Mouse (Mus musculus) heart, adult 2 months (tissue): ENCODE results near the gene 4632433K11Rik.

Experiments used
- CTCF ChIP-seq: fragments of 200-600 bp; IDR thresholded peaks from 2 replicates; pipeline ENCODE4 v1.8.1; 2022; ENCODE audit warnings: antibody characterized with exemption, mild to moderate bottlenecking, moderate library complexity
- EP300 ChIP-seq: fragments of 200-500 bp; IDR thresholded peaks from 2 replicates; pipeline ENCODE4 v1.6.1; 2011; ENCODE audit warnings: low read depth, low read length, control low read depth; ENCODE audit not compliant: insufficient read depth
- POLR2A ChIP-seq: fragments of 200-500 bp; IDR thresholded peaks from 2 replicates; pipeline ENCODE4 v1.6.1; 2011; ENCODE audit warnings: mild to moderate bottlenecking, low read depth, low read length, control low read depth; ENCODE audit not compliant: insufficient read depth

DNA sequence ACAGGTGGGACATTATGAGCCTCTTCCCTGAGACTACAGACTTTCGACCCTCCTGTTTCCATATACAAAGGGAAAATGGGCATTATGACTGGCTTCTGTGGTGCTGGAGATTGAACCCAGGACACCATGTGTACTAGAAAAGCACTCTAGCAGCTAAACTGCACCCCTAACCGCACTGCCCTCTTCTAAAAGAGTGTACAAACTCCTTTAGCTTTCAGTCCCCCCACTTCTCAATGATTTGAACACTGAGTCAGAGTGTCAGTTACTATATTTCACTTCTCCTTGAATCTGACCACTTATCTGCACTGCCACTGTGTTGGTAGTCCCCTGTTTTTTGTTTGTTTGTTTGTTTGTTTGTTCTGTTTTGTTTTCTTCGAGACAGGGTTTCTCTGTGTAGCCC, at the start of gene 4632433K11Rik:
- TF ChIP-seq POLR2A, result no peak
- no peak for TF ChIP-seq EP300
- no peak for TF ChIP-seq CTCF
